Mouse (Mus musculus) embryo, embryonic 10 days (tissue): Measurements from ENCODE around the gene Klk1.
"Not testable (repeated sequence)": the region's sequence is repeated elsewhere in the genome, so short reads cannot be mapped to it uniquely, and the experiment has no call there.

Experiments
- DNase-seq: peaks from one replicate; pipeline ENCODE4 v3.0.0-alpha.2; 2015; ENCODE audit warnings: low spot score

Gene Klk1

DNA sequence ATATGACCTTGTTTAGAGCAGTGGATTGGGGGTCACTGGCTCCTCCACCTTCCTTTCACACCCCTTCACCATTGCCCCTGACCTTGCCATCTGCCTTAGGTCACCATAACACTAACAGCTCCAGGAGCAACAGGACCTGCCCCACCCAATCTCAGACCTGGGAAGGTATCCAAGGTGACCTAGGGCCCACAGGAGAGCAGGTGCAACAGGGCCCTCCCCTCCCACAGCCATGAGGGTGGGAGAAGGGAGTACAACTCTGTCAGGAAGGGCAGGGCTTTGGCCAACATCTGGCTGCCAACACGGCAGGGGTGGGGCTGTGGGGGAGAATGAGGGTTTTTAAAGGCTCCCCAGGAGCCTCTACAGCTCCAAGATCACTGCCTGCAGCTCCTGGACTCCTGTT is at the start of gene Klk1:
Gene Klk1, plus strand, starts transcription at position 285 of the 400 bp plus-strand sequence.
- DNase-seq: no peak

DNA sequence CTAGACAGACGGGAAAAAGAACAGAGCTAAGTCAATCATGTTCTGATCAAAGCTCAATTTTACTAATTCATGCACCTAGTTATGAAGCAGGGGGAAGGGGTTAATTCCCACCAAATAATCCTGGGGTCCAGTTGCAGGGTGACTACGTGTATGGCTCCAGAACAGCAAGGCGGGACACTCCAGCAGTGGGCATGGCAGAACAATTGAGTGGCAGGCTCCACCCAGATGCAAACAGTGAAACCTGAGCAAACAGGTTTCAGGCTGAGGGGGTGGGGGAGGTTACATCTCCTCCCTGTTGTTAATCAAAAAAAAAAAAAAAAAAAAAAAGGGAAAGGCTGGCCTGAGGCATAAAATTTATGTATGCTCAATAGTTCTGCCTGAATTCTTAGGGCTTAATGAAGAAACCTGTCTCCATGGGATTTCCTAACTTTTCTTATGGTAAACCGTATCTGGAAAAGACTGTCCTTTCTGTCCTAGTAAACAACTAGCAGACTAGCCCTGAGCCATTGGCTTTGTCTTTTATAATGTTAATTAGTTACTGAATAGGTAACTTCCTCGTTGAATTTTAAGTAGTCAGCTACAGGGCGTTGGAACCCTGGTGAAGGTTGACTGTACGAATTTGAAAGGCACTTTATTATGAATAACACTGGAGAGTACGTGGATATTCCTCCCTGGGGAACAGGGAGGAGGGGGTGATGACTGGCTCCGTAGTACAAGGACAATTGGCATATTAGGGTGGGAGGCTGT is 45.7 kb upstream of the Klk1 start:
- no peak for DNase-seq

DNA sequence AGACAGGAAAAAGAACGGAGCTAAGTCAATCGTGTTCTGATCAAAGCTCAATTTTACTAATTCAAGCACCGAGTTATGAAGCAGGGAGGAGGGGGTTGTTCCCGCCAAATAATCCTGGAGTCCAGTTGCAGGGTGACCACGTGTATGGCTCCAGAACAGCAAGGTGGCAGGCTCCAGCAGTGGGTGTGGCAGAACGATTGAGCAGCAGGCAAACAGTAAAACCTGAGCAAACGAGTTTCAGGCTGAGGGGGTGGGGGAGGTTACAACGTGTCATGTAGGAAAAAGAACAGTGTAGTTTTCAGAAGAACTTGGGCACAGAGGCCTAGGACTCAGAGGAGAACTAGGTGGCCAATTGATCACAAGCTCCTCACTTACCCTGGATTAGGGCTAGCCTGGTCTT is 38.6 kb upstream of the Klk1 start:
- DNase-seq: not testable (repeated sequence)

DNA sequence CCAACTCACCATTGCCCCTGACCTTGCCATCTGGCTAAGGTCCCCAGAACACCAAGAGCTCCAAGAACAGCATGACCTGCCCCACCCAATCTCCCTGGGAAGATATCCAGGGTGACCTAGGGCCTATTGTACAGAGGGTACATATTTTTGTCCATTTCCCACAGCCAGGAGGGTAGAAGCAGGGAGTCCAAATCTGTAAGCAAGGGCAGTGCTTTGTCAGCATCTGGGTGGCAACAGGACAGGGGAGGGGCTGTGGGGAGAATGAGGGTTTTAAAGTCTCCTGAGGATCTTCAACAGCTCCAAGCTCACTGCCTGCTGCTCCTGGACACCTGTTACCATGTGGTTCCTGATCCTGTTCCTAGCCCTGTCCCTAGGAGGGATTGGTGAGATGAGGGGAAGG is 37.2 kb upstream of the Klk1 start, which contains the start of gene Klk1b24:
Gene Klk1b24, plus strand, starts transcription at position 301 of the 400 bp plus-strand sequence.
- not testable (repeated sequence) for DNase-seq

DNA sequence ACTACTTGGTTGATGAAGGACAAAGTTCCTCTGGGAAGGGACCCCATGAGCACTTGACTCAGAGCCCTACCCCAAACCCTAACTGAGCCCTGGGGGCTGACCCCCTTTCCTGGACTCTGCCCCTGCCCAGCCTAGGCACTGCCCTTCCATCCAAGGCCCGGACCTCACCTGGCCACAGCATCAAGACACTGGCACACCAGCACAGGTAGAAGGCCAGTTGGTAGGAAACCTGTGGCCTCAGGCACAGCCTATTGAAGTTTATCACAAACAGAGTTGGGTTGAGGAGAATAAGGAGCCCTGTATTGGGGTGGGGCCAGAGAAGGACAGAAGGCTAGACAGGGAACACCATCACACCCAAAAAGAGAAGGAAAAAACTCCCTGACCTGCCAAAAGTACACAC is 31.7 kb upstream of the Klk1 start:
- DNase-seq: not testable (repeated sequence)

DNA sequence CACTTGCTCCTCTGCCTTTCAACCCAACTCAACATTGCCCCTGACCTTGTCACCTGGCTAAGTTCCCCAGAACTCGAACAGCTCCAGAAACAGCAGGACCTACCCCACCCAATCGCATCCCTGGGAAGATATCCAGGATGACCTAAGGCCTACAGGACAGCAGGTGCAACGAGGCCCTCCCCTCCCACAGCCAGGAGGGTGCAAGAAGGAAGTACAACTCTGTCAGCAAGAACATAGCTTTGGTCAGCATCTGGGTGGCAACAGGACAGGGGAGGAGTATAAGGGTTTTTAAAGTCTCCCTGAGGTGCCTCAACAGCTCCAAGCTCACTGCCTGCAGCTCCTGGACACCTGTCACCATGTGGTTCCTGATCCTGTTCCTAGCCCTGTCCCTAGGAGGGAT is 27.3 kb upstream of the Klk1 start, which contains the start of gene Klk1b3:
Gene Klk1b3, plus strand, starts transcription at position 301 of the 400 bp plus-strand sequence.
- no peak for DNase-seq

DNA sequence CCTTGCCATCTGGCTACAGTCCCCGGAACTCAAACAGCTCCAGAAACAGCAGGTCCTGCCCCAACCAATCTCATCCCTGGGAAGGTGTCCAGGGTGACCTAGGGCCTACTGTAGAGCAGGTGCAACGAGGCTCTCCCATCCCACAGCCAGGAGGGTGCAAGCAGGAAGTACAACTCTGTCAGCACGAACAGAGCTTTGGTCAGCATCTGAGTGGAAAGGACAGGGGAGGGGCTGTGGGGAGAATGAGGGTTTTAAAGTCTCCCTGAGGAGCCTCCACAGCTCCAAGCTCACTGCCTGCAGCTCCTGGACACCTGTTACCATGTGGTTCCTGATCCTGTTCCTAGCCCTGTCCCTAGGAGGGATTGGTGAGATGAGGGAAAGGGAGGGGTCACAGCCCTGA is 18.0 kb upstream of the Klk1 start, which contains the start of gene Klk1b4:
Gene Klk1b4, plus strand, starts transcription at position 301 of the 400 bp plus-strand sequence.
- DNase-seq: not testable (repeated sequence)

DNA sequence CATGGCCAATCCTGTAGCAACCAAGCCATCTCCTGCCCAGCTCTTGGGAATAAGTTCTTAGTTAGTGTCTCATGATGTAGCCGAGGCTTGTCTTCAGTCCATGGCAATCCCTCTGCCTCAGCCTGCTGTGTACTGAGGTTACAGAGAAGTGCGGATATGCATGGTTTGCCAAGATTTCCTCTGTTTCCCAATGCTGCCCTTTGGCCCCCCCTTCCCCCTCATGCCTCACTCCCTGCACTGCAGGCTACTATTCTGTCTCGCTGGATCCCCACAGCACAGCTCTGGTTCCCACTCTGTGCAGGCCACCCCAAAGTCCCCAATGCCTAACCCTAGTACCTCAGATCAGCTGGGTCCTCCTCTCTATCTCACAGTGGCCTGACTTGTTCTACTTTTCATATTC is 16.9 kb upstream of the Klk1 start:
- DNase-seq: no peak

DNA sequence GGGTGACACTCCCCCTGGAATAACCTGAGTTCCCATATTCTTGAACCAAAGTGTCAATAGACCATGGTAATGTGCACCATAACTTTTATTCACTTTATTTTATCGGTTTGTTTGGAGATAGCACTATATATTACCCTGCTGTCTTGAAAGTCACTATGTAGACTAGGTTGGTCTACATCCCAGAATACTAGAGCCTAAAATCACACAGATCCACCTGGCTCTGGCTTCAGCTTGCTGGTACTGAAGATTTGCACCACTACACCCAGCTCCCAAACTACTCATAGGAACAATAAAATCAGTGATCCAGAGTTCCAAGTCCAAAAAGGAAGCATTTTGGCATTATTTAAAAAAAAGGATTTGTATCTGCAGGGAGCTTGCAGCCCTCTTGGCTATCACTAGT is 9.5 kb upstream of the Klk1 start, which contains the start of gene Klk1b5:
Gene Klk1b5, plus strand, starts transcription at position 301 of the 400 bp plus-strand sequence.
- no peak for DNase-seq

DNA sequence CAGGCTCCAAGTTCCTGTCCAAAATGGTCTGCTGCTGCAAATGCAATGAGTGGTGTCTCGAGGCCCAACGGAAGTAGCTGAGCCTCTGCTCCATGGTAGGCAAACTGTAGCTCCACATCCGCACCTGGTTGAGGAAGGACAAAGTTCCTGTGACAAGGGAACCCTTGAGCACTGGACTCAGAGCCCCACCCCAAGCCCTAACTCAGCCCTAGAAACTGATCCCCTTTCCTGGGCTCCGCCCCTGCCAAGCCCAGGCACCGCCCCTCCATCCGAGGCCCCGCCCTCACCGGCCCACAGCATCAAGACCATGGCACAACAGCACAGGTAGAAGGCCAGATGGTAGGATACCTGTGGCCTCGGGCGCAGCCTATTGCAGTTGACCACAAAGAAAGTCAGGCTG is 3.6 kb upstream of the Klk1 start:
- not testable (repeated sequence) for DNase-seq

DNA sequence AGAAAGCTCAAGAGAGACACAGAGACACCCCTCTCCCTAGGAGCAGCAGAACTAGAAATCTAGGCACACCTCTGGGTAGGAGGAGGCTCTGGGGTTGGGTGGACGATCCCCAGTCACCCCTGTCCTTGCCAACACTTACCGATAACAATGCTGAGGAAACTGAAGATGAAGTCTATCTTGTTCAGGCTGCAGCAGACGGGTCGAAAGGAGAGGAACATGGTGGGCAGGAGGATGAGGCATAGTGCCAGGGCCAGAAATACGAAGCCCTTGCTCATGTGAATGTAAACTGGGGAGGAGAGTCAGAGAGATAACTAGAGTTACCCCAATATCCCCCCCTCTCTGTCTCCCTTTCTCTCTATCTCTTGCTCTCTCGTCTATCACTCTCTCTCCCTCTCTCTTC is 2.8 kb upstream of the Klk1 start:
- not testable (repeated sequence) for DNase-seq

DNA sequence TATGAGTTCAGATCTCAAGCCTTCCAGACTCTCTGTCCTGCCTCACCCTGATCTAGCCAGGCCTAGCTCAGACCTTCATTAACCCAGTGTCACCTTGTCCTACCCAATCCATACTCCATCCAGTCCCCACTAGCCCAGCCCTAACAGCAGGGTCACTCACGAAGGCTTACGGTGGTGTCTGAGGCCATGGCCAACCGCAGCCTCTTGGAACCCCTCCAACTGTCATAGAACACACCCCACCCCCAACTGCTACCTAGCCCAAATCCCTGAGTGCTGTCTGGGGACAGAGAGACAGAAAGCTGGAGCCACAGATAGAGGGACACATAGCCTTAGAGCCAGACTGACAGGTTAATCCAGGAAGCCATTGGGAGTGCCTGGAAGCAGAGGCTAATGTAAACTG is 10.7 kb downstream of the Klk1 start, which contains the start of gene Gm36864:
Gene Gm36864, plus strand, starts transcription at position 269 of the 400 bp plus-strand sequence.
- DNase-seq: no peak

DNA sequence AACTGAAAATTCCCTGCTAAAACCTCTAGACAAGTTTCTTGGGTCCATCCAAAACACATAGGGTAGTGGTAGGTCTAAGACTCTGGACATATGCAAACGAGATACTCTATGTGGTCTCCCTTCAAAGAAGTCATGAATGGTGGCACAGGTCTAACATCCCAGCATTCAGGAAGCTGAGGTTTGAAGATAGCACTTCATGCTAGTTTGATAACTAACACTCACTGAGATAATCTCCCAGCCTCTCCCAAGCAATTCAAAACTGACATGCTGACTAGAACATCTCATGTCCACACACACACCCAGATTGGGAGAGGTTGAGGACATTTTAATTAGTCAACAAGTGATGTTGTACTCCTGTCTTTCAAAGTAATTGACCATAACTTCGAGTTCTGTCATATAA is 14.8 kb downstream of the Klk1 start:
- DNase-seq: no peak

DNA sequence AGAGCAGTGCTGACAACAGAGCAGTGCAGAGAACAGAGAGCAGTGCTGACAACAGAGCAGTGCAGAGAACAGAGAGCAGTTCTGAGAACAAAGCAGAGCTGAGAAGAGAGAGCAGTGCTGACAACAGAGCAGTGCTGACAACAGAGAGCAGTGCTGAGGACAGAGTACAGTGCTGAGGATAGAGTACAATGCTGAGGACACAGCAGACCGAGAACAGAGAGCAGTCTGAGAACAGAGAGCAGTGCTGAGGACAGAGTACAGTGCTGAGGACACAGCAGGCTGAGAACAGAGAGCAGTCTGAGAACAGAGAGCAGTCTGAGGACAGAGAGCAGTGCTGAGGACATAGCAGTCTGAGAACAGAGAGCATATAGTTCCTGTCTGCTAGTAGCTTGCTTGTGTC is 15.6 kb downstream of the Klk1 start:
- no peak for DNase-seq

DNA sequence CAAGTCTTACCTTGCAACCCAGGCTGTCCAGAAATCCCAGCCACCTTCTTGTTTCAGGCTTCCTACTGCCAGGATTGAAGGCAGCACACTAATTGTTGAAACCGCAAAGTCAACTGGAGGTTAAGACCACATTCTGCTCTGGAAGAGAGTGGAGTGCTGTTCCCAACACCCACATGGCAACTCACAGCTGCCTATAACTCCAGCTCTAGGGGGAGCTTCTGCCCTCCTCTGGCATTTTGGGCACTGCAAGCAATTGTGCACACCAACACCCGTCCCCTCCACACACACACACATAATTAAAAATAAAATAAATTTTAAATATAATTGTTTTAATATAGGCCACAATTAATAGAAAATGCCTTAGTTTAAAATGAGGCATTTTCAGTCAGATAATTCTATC is 16.0 kb downstream of the Klk1 start:
- DNase-seq: peak; percentile 3

DNA sequence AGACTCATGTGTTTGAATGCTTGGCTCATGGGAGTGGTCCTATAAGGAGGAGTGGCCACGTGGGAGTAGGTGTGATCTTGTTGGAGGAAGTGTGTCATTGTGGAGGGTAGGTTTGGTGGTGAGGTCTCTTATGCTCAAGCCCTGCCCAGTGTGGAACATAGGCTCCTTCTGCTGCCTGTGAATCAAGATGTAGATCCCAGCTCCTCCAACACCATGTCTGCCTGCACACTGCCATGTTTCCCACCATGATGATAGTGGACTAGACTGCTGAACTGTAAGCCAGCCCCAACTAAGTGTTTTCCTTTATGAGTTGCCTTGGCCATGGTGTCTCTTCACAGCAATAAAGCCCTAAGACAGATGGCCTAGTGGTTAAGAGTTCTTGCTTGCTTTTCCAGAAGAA is 18.9 kb downstream of the Klk1 start:
- no peak for DNase-seq

DNA sequence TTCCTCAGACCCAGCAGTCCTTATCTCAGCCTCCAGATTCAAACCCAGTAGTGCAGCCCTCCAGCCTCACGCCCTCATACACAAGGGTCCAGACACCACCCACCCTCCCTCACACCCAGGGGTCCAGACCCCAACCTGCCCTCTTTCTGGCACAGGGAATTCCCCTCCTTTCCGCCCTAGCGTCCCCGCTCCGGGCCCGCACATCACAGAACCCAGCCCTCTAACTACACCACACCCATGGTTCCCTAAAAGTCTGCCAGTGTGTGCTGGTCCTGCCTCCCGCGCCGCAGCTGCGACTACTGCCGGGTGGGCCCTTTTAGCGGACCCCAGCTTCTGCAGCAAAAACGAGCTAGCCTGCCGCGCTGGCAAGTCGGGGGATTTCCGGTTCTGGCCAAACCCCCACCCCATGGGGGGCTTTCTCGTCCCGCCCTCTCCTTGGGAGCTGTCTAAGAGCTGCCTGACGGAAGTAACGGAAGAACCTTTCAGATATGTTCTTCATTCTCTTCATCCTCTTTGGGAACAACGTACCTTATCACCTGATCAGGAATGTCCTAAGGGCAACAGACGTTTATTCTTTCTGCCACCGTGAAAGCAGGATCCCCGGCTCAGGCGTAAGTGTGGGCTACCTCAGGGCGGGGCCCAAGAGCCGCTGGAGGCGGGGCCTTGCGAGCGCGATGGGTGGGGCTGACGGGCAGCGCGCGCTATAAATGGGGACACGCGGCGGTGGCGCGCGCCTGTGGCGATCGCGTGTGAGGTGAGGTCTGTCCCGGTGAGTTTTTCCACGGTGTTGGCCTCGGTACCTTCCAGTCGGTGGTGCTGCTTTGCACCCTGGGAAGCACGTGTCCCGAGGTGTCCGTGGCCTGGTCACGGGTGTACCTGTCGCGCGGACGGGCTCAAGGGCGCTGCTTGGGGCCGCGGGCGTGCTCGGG is 21.2 kb downstream of the Klk1 start, which contains the start of the genes 1700028J19Rik and 2410002F23Rik:
Gene 1700028J19Rik, minus strand, starts transcription at position 641 of the 929 bp plus-strand sequence.
Gene 2410002F23Rik, plus strand, starts transcription at position 668 of the 929 bp plus-strand sequence.
- peak; percentile 88 for DNase-seq

DNA sequence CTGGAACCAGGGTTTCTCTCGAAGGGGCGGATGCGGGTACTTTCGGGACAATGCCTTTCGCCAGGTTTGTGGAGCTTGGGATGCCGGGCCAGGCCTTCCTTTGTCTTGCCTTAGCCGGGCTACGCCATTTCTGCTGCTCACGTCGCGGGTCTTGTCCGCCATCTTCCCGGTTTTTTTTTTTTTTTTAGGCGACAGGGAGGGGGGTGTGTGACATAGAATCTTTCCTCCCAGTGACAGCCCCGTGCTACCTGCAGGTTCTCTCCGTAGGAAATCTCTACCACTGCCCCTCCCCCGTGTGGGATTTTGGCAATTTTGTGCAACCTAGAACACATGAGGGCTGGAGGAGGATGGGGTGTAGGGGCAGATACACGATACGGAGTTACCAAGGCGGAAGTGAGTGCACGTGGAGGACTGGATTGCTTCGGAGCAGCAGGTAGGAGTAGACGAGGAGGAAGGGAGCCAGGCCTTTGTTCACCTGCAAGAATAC is 21.9 kb downstream of the Klk1 start:
- peak; percentile 43 for DNase-seq

DNA sequence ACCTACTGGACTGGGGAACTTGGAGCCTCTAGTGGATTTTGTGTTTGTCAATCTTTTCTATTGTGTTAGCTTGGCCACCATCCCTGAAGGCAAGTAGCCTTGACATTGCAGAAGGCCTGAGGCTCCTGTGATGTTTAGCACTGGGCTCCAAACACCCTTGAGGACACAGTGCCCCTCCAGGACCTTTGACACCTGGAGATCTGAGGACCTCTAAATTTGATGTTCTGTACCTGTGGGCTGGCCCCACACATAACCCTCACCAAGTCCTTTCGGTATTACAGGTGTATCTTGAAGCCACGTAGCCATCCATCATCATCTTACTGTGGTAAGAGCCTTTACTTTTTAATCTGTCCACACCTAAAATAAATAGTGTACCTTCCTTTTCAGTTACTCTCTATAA is 22.8 kb downstream of the Klk1 start:
- no peak for DNase-seq

DNA sequence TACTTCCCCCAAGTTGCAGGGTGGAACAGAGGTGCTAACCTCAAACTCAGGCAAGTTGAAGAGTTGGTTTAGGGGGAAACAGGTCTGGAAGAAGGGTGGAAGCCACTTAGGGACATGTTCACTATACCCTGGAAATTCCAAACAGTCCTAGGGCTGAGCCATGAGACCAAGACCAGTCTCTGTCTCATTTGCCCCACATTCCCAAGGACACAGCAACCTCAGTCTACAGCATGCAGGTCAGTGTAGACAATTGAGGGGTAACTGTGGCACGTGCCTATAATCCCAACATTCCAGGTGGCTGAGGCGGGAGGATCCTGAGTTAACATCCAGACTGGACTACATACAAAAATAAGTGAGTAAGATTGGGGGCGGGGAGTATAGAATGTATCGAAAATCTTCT is 24.1 kb downstream of the Klk1 start:
- DNase-seq: no peak

DNA sequence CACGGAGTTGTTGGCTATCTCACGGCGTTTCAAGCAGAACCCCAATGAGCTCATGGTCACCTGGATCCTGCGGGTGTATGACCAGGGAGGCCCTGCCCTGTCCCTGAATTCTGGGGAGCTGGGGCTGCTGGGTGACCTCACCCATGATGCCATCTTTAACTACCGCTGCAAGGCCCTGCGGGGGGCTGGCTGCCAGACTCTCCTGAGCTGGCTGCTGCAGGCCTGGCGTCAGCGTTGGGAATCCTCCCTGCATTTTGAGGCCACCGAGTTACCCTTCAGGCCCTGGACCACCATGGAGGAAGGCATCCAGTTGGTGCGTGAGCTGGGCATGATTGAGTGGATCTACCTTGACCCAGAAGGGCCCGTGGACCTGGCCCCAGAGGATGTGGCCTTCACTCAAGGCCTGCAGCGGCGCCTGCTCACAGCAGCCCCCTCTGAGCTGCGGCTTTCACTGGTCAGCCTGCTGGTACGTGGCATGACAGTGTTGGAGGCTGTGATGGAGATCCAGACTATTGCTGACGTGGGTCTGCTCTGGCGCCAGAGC is 25.6 kb downstream of the Klk1 start:
- DNase-seq: not testable (repeated sequence)
